Mouse (Mus musculus) heart, embryonic 14.5 days (tissue): ENCODE results near the gene Gm45194. TPM values are rescaled to one million over a fixed set of nuclear protein-coding genes. Genes with fewer than 3 reads are reported as not detected.

Experiments
- ATAC-seq: fragments of 200-750 bp; cut with Nextera tagmentation; 2 replicates; pipeline ENCODE4 v1.8.0; 2017; ENCODE audit warnings: low read depth, moderate TSS enrichment; ENCODE audit not compliant: insufficient number of reproducible peaks, insufficient read depth, low FRiP score
- H3K27ac ChIP-seq, 2 experiments: fragments of 200-500 bp in 1 of 2; fragments of 300-500 bp in 1 of 2; sonication (generic) in 1 of 2; replicated peaks in 1 of 2; 2 replicates each; pipeline ENCODE4 v1.5.1; 2012 to 2014; ENCODE audit warnings: low read depth in 2 of 2, low read length in 2 of 2, control low read depth in 1 of 2, mild to moderate bottlenecking in 1 of 2, mixed read lengths in 1 of 2; ENCODE audit not compliant: control insufficient read depth in 1 of 2, insufficient read depth in 1 of 2
- H3K27me3 ChIP-seq: fragments of 300-500 bp; sonication (generic); 2 replicates; pipeline ENCODE4 v1.6.1; 2014; ENCODE audit warnings: mild to moderate bottlenecking, low read length, control low read depth; ENCODE audit not compliant: control insufficient read depth, insufficient read depth
- H3K36me3 ChIP-seq: fragments of 300-500 bp; sonication (generic); 2 replicates; pipeline ENCODE4 v1.6.1; 2014; ENCODE audit warnings: mild to moderate bottlenecking, control low read depth, low read length, mixed read lengths; ENCODE audit not compliant: control insufficient read depth, insufficient read depth
- H3K4me1 ChIP-seq, 2 experiments: fragments of 200-500 bp in 1 of 2; fragments of 300-500 bp in 1 of 2; sonication (generic) in 1 of 2; 2 replicates each; pipeline ENCODE4 v1.6.1; 2012 to 2014; ENCODE audit warnings: low read length in 2 of 2, control low read depth in 1 of 2, mixed read lengths in 1 of 2; ENCODE audit not compliant: control insufficient read depth in 2 of 2, insufficient read depth in 2 of 2
- H3K4me2 ChIP-seq: fragments of 300-500 bp; sonication (generic); 2 replicates; pipeline ENCODE4 v1.6.1; 2014; ENCODE audit warnings: mild to moderate bottlenecking, low read length
- H3K4me3 ChIP-seq, 2 experiments: fragments of 200-500 bp in 1 of 2; fragments of 300-500 bp in 1 of 2; sonication (generic) in 1 of 2; 2 replicates each; pipeline ENCODE4 v1.5.1; 2012 to 2014; ENCODE audit warnings: low read length in 2 of 2, mild to moderate bottlenecking in 2 of 2, control low read depth in 1 of 2, low read depth in 1 of 2, moderate library complexity in 1 of 2; ENCODE audit not compliant: control insufficient read depth in 1 of 2, insufficient read depth in 1 of 2
- H3K9ac ChIP-seq: fragments of 300-500 bp; sonication (generic); 2 replicates; pipeline ENCODE4 v1.6.1; 2014; ENCODE audit warnings: mild to moderate bottlenecking, low read length
- H3K9me3 ChIP-seq: fragments of 300-500 bp; sonication (generic); 2 replicates; pipeline ENCODE4 v1.6.1; 2016; ENCODE audit warnings: low read length, control low read depth; ENCODE audit not compliant: control insufficient read depth
- WGBS: fragments of 180-500 bp; shearing (Covaris S2); extraction: QIAGEN DNeasy Blood & Tissue Kit; methylation state at CpG from one replicate; pipeline ENCODE4 v1.1.7; 2014; 5-methylcytosine and 5-hydroxymethylcytosine counted together
- polyA plus RNA-seq: library from polyadenylated mRNA; unstranded; fragments of >200 nt; fragmentation: Nextera tagmentation; extraction: Ambion mirVana; gene quantifications from 2 replicates; pipeline ENCODE4 v1.2.1, GENCODE M21; 2014

The Gm45194 gene
- polyA plus RNA-seq = 0.42 TPM in 1 of 2 replicates, not detected in the other

DNA sequence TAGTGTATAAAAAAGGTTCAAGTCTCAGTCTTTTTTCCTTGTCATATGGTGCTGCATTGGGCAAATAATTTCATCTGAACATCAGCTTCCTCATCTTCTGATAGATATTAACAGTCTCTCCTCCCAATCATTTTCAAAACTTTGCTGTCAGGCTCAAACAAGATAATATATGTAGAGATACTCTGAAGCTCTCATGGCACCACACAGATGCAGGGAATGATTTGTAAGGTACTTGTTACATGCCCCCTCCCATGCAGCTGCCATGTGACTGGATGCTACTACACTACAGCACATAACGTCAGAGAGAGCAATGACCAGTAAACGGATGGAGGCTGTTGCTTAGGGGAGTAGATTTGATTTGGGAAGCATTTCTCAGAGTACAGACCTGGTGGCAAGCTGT is at the start of gene Gm45194:
Gene Gm45194, plus strand, starts transcription at position 301 of the 400 bp plus-strand sequence.
- 0 out of 2 replicates have a peak, but pooled peaks cover 4% of the 10 kb centered on the region for H3K27me3 ChIP-seq
- ATAC-seq = no peak
- no peak within 1 kb of the TSS for H3K9ac ChIP-seq
- H3K4me2 ChIP-seq = no peak within 1 kb of the TSS
- no peak within 1 kb of the TSS for H3K27ac ChIP-seq
- no peaks in the 10 kb centered on the region for H3K9me3 ChIP-seq
- no peak within 1 kb of the TSS for H3K4me3 ChIP-seq
- H3K4me1 ChIP-seq = no peaks in the 10 kb centered on the region
- no peaks in the 10 kb centered on the region for H3K36me3 ChIP-seq
- 44% methylated on average over 2 of the region's 2 CpGs for WGBS

DNA sequence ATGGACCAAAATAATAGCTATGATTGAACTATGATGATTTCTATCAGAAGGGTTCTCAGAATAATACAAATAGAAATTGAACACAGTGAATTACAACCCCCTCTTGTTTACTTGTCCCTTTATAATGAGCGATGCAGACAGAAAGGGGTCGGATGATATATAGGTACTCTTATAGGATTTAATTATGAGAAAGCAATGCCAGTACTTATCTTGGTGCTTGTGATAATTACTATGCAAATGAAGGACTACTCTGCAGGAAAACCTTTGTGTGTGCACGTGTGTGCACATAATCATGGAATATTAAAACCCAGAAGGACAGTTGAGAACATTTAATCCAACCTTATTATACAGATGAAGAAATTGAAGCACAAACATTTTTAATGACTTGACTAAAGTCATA is 35.3 kb upstream of the Gm45194 start:
- Histone ChIP-seq H3K27me3 (no peaks in the 10 kb centered on the region), H3K27ac (no peak overlapping the region), H3K4me2 (no peak overlapping the region), H3K9ac (no peak overlapping the region), H3K4me3 (no peak overlapping the region), H3K4me1 (no peaks in the 10 kb centered on the region), H3K36me3 (no peaks in the 10 kb centered on the region), H3K9me3 (no peaks in the 10 kb centered on the region)
- ATAC-seq = no peak
- 55% methylated on average over 3 of the region's 3 CpGs for WGBS

DNA sequence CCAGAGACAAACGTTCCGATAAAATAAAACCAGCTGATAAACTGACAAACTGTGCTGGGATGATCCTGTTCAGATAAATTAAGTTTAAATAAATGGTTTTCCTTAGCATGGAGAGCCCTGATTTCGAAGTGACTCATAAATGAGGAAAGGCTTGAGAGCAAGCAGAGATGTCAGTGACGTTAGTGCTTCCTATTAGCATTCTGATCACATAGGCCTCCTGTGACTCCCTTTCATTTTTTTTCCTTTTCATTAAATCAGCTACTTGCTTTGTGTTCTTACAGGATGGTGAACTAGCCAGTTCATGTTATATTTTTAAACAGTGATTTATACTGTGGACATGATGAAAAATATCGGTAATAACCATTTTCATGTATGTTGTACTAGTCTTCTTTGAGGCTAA is 9.9 kb upstream of the Gm45194 start:
- Histone ChIP-seq H3K9me3 (no peaks in the 10 kb centered on the region), H3K9ac (no peak overlapping the region), H3K4me2 (no peak overlapping the region), H3K4me1 (no peaks in the 10 kb centered on the region), H3K36me3 (no peaks in the 10 kb centered on the region), H3K27me3 (no peaks in the 10 kb centered on the region), H3K4me3 (no peak overlapping the region), H3K27ac (no peak overlapping the region)
- no peak for ATAC-seq
- 78% methylated on average over 5 of the region's 5 CpGs for WGBS

DNA sequence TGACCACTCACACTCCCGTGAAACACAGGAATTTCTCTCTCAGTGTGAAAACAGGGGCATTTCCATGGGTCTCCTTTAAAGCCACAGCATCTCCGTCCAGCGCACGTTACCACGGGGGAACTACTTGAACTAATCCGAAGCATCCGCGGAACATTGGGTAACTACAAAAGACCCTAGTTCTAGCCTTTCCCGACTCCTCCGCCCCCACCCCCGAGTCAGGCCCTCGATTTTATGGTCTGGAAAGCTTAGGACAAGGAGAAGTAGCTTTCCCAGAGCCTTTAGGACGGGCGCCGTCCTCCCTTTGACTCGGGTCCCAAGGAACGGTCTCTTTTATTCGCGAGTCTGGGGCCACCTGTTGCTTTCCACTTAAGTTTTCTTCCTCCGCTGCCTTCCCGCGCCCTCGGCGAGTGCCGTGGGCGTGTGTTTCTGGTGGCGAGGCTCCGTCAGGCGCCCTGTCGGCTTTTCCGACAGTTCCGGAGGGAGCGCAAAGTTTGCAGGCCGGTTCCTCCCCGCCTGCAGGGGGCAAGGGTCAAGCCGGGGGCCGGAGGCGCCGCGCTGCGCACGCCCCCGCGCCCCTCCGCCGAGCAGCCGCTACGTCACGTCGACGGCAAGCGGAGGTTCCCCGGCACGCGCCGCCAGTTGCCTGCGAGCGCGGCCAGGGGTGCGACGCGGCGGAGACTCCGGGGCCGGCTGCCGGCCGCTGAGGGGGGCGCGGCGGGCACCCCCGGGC is 3.3 kb downstream of the Gm45194 start:
- H3K4me2 ChIP-seq = peak overlapping the region; percentile 69
- H3K9ac ChIP-seq = no peak overlapping the region; the same call in 1 of the 2 replicates
- H3K27ac ChIP-seq = no peak overlapping the region
- WGBS = 16% methylated on average over 60 of the region's 71 CpGs
- H3K27me3 ChIP-seq = 0 out of 2 replicates have a peak, but pooled peaks cover 4% of the 10 kb centered on the region
- H3K4me1 ChIP-seq = no peaks in the 10 kb centered on the region
- no peaks in the 10 kb centered on the region for H3K36me3 ChIP-seq
- peak overlapping the region; percentile 34 to 44 for H3K4me3 ChIP-seq
- no peak for ATAC-seq
- no peaks in the 10 kb centered on the region for H3K9me3 ChIP-seq

DNA sequence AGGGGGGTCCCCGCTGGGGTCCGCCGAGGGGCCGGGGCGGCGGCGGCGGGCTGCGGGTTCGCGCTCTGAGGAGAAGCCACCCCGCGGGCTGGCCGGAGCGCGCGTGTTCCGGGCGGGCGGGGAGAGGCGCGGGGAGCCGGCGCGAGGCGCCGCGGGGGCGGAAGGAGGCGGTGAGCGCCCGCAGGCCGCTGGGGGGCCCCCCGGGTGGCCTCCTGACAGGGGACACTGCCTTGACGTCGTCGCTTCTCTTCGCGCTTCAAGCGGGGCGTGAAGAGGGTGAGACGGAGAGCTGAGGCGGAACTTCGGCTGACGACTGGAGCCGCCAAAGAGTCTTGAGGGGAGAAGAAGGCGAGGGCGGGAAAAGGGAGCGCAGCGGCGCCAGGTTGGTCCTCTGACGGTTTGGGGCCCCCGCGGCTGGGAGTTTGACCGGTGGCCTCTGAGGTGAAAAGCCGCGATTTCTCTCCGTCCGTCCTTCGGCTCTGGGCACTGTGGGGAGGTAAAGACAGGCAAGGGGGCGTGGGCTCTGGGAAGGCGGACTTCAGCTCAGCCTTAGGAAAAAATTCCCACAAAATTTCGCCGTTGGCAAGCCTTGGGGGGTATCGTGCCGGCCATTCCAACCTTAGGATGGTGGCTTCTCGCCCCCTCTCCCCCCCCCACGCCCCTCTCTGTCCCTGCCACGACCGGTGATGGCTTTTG is 4.0 kb downstream of the Gm45194 start:
- Histone ChIP-seq H3K9me3 (no peaks in the 10 kb centered on the region), H3K27me3 (0 out of 2 replicates have a peak, but pooled peaks cover 4% of the 10 kb centered on the region), H3K4me2 (peak overlapping the region; percentile 69), H3K4me3 (peak overlapping the region; percentile 34 to 44), H3K36me3 (no peaks in the 10 kb centered on the region), H3K27ac (no peak overlapping the region), H3K4me1 (no peaks in the 10 kb centered on the region), H3K9ac (no peak overlapping the region)
- no peak for ATAC-seq
- 22% methylated on average over 66 of the region's 70 CpGs for WGBS

DNA sequence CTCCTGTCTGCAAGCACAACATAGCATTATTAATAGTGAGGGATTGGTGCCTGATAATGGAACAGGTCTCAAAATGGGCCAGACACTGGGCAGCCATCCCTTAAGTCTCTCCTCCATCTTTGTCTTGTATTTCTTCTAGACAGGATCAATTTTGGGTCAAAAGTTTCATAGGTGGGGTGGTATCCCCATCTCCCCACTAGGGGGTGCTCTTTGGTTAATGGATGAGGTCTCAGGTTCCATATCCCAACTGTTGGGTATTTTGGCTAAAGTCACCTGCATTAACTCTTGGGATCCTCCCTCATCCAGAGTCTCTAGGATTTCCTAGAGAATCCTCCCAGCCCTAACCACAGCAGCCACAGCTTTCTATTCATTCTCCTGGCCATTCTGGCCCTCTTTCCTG is 26.2 kb downstream of the Gm45194 start:
- Histone ChIP-seq H3K4me3 (no peak overlapping the region), H3K27ac (no peak overlapping the region), H3K9me3 (no peaks in the 10 kb centered on the region), H3K4me1 (no peaks in the 10 kb centered on the region), H3K27me3 (no peaks in the 10 kb centered on the region), H3K9ac (no peak overlapping the region), H3K4me2 (no peak overlapping the region), H3K36me3 (no peaks in the 10 kb centered on the region)
- ATAC-seq = no peak

DNA sequence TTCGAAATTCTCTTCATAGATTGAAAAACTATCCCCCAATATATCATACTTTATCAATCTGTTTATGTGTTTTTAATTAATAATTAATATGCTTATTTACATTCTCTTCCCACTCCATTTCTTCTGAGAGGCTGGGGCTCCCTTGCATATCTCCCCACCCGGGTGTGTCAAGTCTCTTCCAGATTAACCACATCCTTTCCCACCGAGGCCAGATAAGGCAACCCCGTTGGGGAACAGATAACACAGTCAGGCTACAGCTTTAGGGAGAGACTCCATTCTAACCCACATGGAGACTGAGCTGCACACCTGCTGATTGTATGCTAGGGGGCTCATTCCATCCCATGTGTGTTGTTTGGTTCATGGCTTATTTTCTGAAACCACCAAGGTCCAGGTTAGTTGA is 69.7 kb downstream of the Gm45194 start:
- Histone ChIP-seq H3K27me3 (no peaks in the 10 kb centered on the region), H3K9ac (no peak overlapping the region), H3K4me3 (no peak overlapping the region), H3K27ac (no peak overlapping the region), H3K9me3 (no peaks in the 10 kb centered on the region), H3K4me1 (no peaks in the 10 kb centered on the region), H3K36me3 (no peaks in the 10 kb centered on the region), H3K4me2 (no peak overlapping the region)
- ATAC-seq = no peak
- WGBS = 47% methylated on average over 4 of the region's 4 CpGs
